Mouse (Mus musculus): ENCODE results near the gene Lrrc38. TPM values are rescaled to one million over a fixed set of nuclear protein-coding genes. Genes with fewer than 3 reads are reported as not detected.

Gene Lrrc38
- total and polyA plus RNA-seq, 3 experiments: not detected

DNA sequence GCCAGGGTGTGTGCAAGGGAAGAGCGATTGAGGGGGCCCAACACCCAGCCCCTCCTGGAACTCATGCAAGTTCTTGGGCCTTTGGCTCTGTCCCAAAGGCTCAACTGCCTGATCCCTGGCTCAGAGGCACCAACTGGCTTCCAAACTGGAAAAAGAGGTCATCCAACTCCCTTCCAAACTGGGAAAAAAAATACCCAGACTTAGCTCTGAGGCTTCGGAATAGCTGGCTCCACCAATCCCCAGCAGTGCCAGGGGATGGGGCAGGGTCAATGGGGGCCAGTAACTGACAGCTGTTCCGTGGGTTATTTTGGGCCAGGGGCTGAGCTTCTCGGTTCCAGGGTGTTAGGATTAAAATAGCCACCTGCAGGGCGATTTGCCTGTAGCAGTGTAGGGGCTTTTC, 879 bp upstream of the Lrrc38 start:
- DNase-seq (ENCODE audit: low read depth, low spot score): no peak
- TF ChIP-seq MEF2A (IDR thresholded peaks at IDR 0.05; ENCODE audit: extremely low read depth, insufficient replicate concordance, low read depth, low read length, poor library complexity, severe bottlenecking): no peak
- no peak for TF ChIP-seq ZNF384 (IDR thresholded peaks at IDR 0.05; ENCODE audit: low read depth, low read length)
- TF ChIP-seq JUND (IDR thresholded peaks at IDR 0.05; ENCODE audit: low read depth, low read length): no peak
- no peak for TF ChIP-seq SMC3 (IDR thresholded peaks at IDR 0.05; ENCODE audit: low read depth, low read length)
- TF ChIP-seq ELF1 (IDR thresholded peaks at IDR 0.05; ENCODE audit: low read depth, low read length): no peak
- no peak for TF ChIP-seq MAZ (IDR thresholded peaks at IDR 0.05; ENCODE audit: low read depth, low read length)
- no peak for TF ChIP-seq GABPA (IDR thresholded peaks at IDR 0.05; ENCODE audit: low read depth, low read length)
- TF ChIP-seq TBP (IDR thresholded peaks at IDR 0.05; ENCODE audit: low read depth, low read length): no peak
- TF ChIP-seq CTCF (IDR thresholded peaks at IDR 0.05 in 2 of 3, conservative IDR thresholded peaks at IDR 0.05 in 1 of 3; ENCODE audit: control insufficient read depth in 1 of 3, insufficient read depth in 1 of 3, low read depth in 2 of 3, low read length in 3 of 3, poor library complexity in 1 of 3, severe bottlenecking in 1 of 3): no peak
- no peak for TF ChIP-seq GATA1 (IDR thresholded peaks at IDR 0.05; ENCODE audit: low read depth, low read length)
- TF ChIP-seq ZMIZ1 (IDR thresholded peaks at IDR 0.05; ENCODE audit: low read depth, low read length): no peak
- TF ChIP-seq ZKSCAN1 (IDR thresholded peaks at IDR 0.05; ENCODE audit: low read depth, low read length): no peak
- Histone ChIP-seq H3K4me3 (ENCODE audit: control insufficient read depth in 1 of 2, insufficient read depth in 1 of 2, low read depth in 2 of 2, low read length in 2 of 2) (no peak overlapping the region), H3K4me1 (ENCODE audit: control insufficient read depth in 1 of 2, insufficient read depth in 2 of 2, low read length in 2 of 2) (no peaks in the 10 kb centered on the region), H3K9ac (ENCODE audit: control insufficient read depth, low read depth, low read length, poor library complexity, severe bottlenecking) (no peak overlapping the region), H3K79me2 (ENCODE audit: control insufficient read depth, insufficient read depth, low read length, poor library complexity) (no peaks in the 10 kb centered on the region), H3K27ac (ENCODE audit: control insufficient read depth, low read depth, low read length) (no peak overlapping the region), H3K27me3 (ENCODE audit: control insufficient read depth in 1 of 2, insufficient read depth in 2 of 2, low read length in 2 of 2) (no peaks in the 10 kb centered on the region), H3K9me3 (replicated peaks; ENCODE audit: insufficient read depth, low read length) (no peaks in the 10 kb centered on the region), H3K36me3 (ENCODE audit: control insufficient read depth in 1 of 2, insufficient read depth in 2 of 2, low read length in 2 of 2) (no peaks in the 10 kb centered on the region)

DNA sequence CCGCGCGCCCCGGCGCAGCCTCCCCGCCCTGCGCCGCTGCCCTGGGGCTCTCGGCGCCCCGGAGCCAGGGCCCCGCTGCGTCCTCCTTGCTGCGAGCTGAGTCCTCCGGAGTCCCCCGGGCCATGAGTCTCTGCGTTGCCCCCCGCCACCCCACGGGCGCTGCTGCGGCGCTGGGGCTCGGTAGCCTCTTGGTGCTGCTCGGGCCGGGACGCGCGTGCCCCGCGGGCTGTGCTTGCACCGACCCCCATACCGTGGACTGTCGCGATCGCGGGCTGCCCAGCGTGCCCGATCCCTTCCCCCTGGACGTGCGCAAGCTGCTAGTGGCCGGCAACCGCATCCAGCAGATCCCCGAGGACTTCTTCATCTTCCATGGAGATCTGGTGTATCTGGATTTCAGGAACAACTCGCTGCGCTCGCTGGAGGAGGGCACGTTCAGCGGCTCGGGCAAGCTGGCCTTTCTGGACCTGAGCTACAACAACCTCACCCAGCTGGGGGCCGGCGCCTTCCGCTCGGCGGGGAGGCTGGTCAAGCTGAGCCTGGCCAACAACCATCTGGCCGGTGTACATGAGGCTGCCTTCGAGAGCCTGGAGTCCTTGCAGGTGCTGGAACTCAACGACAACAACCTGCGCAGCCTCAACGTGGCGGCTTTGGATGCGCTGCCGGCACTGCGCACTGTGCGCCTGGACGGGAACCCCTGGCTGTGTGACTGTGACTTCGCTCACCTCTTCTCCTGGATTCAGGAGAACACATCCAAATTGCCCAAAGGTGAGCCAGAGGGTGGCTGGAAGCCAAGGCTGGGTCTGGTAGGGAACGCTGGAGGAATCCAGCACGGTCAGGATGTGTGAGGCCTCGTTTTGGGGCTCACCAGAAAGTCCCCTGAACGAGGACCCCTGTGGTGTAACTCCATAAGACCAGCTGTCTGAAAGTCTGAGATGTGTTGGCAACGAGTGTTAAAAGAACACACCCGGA, 774 bp downstream of the Lrrc38 start:
- Histone ChIP-seq H3K79me2 (ENCODE audit: control insufficient read depth, insufficient read depth, low read length, poor library complexity) (no peaks in the 10 kb centered on the region), H3K36me3 (ENCODE audit: control insufficient read depth in 1 of 2, insufficient read depth in 2 of 2, low read length in 2 of 2) (no peaks in the 10 kb centered on the region), H3K27me3 (ENCODE audit: control insufficient read depth in 1 of 2, insufficient read depth in 2 of 2, low read length in 2 of 2) (no peaks in the 10 kb centered on the region), H3K9me3 (replicated peaks; ENCODE audit: insufficient read depth, low read length) (no peaks in the 10 kb centered on the region), H3K27ac (ENCODE audit: control insufficient read depth, low read depth, low read length) (no peak overlapping the region), H3K4me3 (ENCODE audit: control insufficient read depth in 1 of 2, insufficient read depth in 1 of 2, low read depth in 2 of 2, low read length in 2 of 2) (no peak overlapping the region), H3K9ac (ENCODE audit: control insufficient read depth, low read depth, low read length, poor library complexity, severe bottlenecking) (no peak overlapping the region), H3K4me1 (ENCODE audit: control insufficient read depth in 1 of 2, insufficient read depth in 2 of 2, low read length in 2 of 2) (no peaks in the 10 kb centered on the region)
- no peak for DNase-seq (ENCODE audit: low read depth, low spot score)
- TF ChIP-seq MYB (IDR thresholded peaks at IDR 0.05; ENCODE audit: low read depth, low read length) (no peak), POLR2AphosphoS2 (IDR thresholded peaks at IDR 0.05; ENCODE audit: low read length) (no peak), MAZ (IDR thresholded peaks at IDR 0.05; ENCODE audit: low read depth, low read length) (no peak), ETS1 (IDR thresholded peaks at IDR 0.05; ENCODE audit: low read depth, low read length) (no peak), RCOR1 (IDR thresholded peaks at IDR 0.05; ENCODE audit: low read depth, low read length) (no peak), CTCF (IDR thresholded peaks at IDR 0.05 in 2 of 3, conservative IDR thresholded peaks at IDR 0.05 in 1 of 3; ENCODE audit: control insufficient read depth in 1 of 3, insufficient read depth in 1 of 3, low read depth in 2 of 3, low read length in 3 of 3, poor library complexity in 1 of 3, severe bottlenecking in 1 of 3) (no peak), USF1 (IDR thresholded peaks at IDR 0.05; ENCODE audit: low read depth, low read length) (no peak), SMC3 (IDR thresholded peaks at IDR 0.05; ENCODE audit: low read depth, low read length) (no peak), ELF1 (IDR thresholded peaks at IDR 0.05; ENCODE audit: low read depth, low read length) (no peak), RAD21 (IDR thresholded peaks at IDR 0.05; ENCODE audit: low read depth, low read length) (no peak), NRF1 (IDR thresholded peaks at IDR 0.05; ENCODE audit: insufficient read depth, low read depth, low read length, poor library complexity, severe bottlenecking) (no peak), HCFC1 (IDR thresholded peaks at IDR 0.05; ENCODE audit: low read depth, low read length) (no peak), CHD1 (IDR thresholded peaks at IDR 0.05; ENCODE audit: low read depth, low read length) (no peak), MAFK (IDR thresholded peaks at IDR 0.05; ENCODE audit: borderline replicate concordance, low read depth, low read length) (no peak), MXI1 (IDR thresholded peaks at IDR 0.05; ENCODE audit: low read depth, low read length) (no peak), TBP (IDR thresholded peaks at IDR 0.05; ENCODE audit: low read depth, low read length) (no peak), POLR2A (IDR thresholded peaks at IDR 0.05; ENCODE audit: control insufficient read depth in 1 of 2, insufficient read depth in 1 of 2, low read depth in 1 of 2, low read length in 2 of 2, poor library complexity in 1 of 2) (no peak), EP300 (IDR thresholded peaks at IDR 0.05; ENCODE audit: low read depth in 1 of 2, low read length in 2 of 2) (no peak), ZMIZ1 (IDR thresholded peaks at IDR 0.05; ENCODE audit: low read depth, low read length) (no peak), USF2 (IDR thresholded peaks at IDR 0.05; ENCODE audit: borderline replicate concordance in 1 of 2, insufficient read depth in 1 of 2, low read depth in 1 of 2, low read length in 2 of 2) (no peak)

Data from MEL (cell line).